Mouse (Mus musculus) frontal cortex, postnatal 10 days (tissue): ENCODE measurements around the gene Cit.

Experiments used
- DNase-seq, 2 experiments: peaks; one replicate each; pipeline ENCODE4 v3.0.0; 2022; ENCODE audit warnings: low spot score in 2 of 2, mixed read lengths in 1 of 2

The Cit gene

DNA sequence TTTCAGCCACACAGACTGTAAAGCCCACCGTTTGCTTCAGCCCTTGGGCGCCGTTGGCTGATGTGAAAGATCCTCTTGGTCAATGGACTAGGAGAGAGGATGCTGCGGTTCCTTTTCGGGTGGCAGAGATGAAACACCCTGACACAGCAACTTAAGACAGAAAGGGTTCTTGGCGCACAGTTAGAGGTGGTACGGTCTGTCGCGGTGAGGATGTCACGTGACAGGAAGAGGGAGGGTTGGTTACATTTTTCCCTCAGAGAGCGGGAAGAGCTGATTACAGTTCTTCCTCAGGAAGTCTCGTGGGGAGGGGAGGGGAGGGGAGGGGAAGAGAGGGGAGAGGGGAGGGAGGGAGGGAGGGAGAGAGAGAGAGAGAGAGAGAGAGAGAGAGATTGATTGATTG lies 192.7 kb downstream of the Cit start:
- DNase-seq: no peak

DNA sequence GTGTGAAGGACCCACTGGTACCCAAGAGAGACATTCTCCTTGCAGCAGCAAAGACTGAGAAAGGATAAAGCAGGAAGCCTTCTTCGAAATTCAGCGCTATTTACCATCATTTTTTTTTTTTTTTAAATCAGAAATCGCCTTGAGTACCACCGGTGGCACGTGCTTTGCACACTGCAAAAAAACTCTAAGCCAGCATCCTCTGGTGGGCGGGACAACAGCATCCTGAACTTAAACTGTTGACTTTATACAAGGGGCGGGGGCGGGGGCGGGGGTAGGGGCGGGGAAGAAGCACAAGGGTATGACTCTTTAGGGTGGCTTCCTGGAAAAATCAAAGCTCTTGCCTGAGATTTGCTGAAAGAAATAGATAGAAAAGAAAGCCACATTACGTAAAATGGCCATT lies 194.6 kb downstream of the Cit start:
- no peak for DNase-seq

DNA sequence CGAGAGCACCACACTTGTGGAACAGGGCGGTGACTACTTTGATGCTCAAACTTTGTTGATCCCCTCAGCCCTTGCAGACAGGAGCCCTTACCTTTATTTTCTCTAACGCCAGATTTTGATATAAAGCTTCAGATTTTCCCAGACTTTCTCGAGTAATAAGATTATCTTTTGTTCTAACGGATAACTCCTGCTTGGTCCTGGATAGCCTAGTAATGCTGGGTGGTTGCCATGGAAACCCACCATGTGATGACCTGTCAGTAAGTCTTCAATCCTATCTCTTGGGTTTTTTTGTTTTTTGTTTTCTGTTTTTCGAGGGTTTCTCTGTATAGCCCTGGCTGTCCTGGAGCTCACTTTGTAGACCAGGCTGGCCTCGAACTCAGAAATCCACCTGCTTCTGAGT lies 197.2 kb downstream of the Cit start:
- DNase-seq: no peak

DNA sequence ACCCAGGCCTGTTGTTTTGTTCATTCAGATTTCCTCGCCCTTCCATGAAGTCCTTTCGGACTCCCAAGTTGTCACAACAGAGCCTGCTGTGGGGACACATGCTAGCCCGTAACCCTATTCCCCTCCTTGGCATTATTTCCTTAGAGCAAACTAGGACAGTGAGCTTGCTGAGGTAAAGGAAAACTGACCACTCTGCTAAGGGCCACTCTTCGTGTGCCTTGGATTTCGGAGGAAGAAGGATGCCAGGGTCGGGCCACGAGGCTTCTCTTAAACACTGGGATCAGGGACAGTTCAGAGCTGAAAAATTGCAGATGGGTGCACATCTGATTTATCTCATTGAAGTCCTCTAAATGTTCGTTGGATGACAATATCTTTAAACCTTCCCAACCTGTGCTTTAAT lies 200.5 kb downstream of the Cit start:
- no peak for DNase-seq

DNA sequence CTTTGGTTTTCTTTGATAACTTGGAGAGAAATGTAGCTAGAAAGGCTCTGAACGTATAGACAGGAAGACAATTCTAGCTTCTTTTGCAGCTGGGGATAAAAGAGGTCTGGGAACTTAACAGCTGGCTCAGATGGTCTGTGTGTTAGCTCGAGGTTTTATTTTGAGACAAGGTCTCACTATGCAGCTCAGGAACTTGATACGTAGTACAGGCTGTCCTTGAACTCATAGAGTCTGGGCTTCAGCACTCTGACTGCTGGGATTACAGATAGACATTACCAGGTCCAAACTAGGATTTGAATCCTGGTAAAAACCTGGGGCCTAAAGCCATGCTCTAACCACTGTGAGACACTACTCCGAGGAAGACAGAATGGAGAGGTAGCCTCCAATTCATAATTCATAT lies 201.2 kb downstream of the Cit start:
- no peak for DNase-seq

DNA sequence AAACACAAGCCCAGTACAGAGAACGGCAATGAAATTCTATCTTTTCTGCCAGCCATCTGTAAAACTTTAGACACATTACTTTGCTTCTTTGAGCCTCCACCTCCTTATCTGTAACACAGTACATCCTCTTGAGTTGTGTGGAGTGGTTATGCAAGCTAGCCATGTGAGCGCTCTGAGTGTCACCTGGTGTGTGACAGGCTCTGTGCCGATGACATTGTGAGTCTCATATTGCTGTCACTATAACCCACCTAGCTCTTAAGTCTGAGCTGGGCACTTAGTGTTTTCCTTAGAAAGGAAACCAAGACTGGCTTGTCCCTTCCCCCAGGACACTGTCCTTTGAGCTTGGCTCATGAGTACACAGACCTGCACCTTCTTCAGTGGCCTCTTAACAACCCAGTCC lies 203.2 kb downstream of the Cit start:
- DNase-seq: no peak

DNA sequence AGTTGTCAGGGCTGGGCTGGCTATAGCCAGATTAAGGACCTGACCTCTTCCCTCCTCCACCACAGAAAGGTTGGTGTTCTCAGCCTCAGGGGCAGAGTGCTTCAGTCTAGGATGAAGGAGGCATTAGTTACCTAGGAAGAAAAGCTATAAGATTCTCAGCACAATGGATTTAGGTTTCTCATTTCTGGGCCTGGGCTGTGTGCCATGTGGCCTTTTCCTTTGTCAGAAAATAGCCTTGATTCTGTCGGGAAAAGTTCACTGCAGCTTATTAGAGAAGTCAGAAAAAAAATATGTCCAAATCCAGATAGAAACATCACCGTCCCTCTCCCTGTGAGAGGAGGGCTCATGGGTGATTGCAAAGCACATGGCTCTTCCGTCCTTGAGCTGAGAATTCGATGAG lies 204.7 kb downstream of the Cit start:
- no peak for DNase-seq

DNA sequence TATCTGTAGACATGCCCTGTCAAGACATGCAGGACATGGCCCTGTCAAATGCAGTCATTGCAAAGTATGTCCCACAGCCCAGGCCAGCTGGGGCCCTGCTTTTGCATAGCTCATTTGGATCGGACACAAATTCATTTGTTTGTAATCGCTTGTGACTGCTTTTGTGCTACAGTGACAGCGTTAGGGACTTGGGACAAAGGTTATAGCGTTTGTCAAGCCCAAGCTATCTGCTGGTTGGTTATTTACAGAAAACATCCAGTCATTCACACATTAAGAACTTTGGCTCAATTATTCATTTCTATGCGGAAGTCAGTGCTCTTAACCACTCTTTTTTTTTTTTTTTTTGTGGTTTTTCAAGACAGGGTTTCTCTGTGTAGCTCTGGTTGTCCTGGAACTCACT lies 207.1 kb downstream of the Cit start:
- no peak for DNase-seq

DNA sequence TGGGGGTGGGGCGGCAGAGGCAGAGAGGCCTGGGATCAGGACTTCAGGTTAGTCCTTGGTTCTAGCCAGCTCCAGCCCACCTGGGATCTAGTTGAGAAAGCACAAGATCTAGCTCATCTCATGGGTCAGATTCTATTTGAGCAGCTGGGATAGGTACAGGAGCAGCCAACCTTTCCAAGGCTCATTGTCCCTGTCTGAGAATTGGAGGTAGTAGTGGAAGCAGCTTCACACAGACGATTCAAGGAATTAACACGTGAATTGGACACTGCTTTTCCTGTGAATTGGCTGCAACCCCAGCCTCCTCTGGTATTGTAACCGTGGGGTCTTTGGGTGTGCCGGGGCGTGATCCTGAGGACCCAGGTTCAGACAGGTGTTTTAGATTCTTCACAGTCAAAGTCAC lies 207.7 kb downstream of the Cit start:
- DNase-seq: no peak
